Mouse (Mus musculus) erythroblast, embryonic 14.5 days (primary cell): ENCODE data around the gene Rpl18.

Experiments used
- GATA1 ChIP-seq: IDR thresholded peaks from 2 replicates; pipeline ENCODE4 v1.6.1; 2012; ENCODE audit warnings: low read length, inconsistent platforms, mixed read lengths
- TAL1 ChIP-seq: IDR thresholded peaks from 3 replicates; pipeline ENCODE4 v1.6.1; 2012; ENCODE audit warnings: low read length, inconsistent platforms, mixed read lengths

DNA sequence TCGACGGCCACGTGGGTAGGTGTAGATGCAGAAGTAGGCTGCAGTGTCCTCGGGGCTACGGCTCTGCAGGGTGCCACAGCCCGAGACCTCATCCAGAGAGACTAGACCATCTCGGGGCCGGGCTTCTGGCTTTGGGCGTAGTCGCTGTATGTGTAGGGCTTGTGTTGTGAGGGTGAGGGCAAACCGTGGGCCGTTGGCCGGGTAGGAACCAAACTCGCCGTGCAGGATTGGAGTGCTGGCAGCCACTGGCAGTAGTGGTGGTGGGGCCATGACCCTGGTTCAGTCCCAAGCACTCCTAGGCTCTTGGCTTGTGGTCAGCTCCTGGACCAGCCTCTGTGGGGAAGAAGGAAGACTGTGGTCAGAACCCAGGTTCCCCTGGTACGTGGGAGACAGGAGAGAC lies 1.9 kb upstream of the Rpl18 start:
- TF ChIP-seq GATA1 (no peak), TAL1 (no peak)
